Mouse (Mus musculus) lung, postnatal 14 days (tissue): ENCODE measurements around the gene Calhm5.

Experiments used
- DNase-seq: peaks from one replicate; pipeline ENCODE4 v3.0.0; 2021

Calhm5 gene

GRCm38 (mm10) chr10:34069606-34070005 is 26.7 kb downstream of the Calhm5 start:
- no peak for DNase-seq

- DNase-seq, result no peak
Measured at GRCm38 (mm10) chr10:34066591-34066990, 29.7 kb downstream of the Calhm5 start.

GRCm38 (mm10) chr10:34053987-34054386 is 42.3 kb downstream of the Calhm5 start:
- DNase-seq, result no peak

- no peak for DNase-seq
Measured at GRCm38 (mm10) chr10:34044210-34044609, 52.1 kb downstream of the Calhm5 start, which contains the start of gene Calhm4. Calhm4 (minus strand) TSS chr10:34044310.
